Mouse (Mus musculus) liver, embryonic 14.5 days (tissue): ENCODE results near the gene Ppig. TPM values are rescaled to one million over a fixed set of nuclear protein-coding genes. Genes with fewer than 3 reads are reported as not detected.

Experiments
- ATAC-seq: fragments of 200-750 bp; cut with Nextera tagmentation; 2 replicates; pipeline ENCODE4 v1.8.0; 2017; ENCODE audit warnings: moderate number of reproducible peaks, mild to moderate bottlenecking, moderate library complexity; ENCODE audit not compliant: insufficient read depth
- DNase-seq, 3 experiments: peaks; one replicate each; pipeline ENCODE4 v3.0.0-alpha.2; 2012 to 2013; ENCODE audit warnings: low read depth in 3 of 3, low spot score in 3 of 3
- H3K27ac ChIP-seq: fragments of 300-500 bp; sonication (generic); 2 replicates; pipeline ENCODE4 v1.5.1; 2014; ENCODE audit warnings: moderate library complexity, mild to moderate bottlenecking, control low read depth, inconsistent platforms
- H3K27me3 ChIP-seq: fragments of 300-500 bp; sonication (generic); 2 replicates; pipeline ENCODE4 v1.6.1; 2014; ENCODE audit warnings: mild to moderate bottlenecking, low read length, moderate library complexity; ENCODE audit not compliant: control insufficient read depth, insufficient read depth
- H3K36me3 ChIP-seq: fragments of 300-500 bp; sonication (generic); replicated peaks from 2 replicates; pipeline ENCODE4 v1.6.1; 2014; ENCODE audit warnings: low read depth; ENCODE audit not compliant: control insufficient read depth, insufficient read depth
- H3K4me1 ChIP-seq, 2 experiments: fragments of 200-500 bp in 1 of 2; fragments of 300-500 bp in 1 of 2; sonication (generic) in 1 of 2; replicated peaks; 2 replicates each; pipeline ENCODE4 v1.6.1; 2012 to 2014; ENCODE audit warnings: antibody characterized with exemption in 1 of 2, inconsistent platforms in 1 of 2, low read length in 1 of 2; ENCODE audit not compliant: control insufficient read depth in 2 of 2, insufficient read depth in 2 of 2
- H3K4me2 ChIP-seq: fragments of 300-500 bp; sonication (generic); 2 replicates; pipeline ENCODE4 v1.6.1; 2014; ENCODE audit warnings: low read depth, mild to moderate bottlenecking, control low read depth, moderate library complexity
- H3K4me3 ChIP-seq, 2 experiments: fragments of 200-500 bp in 1 of 2; fragments of 300-500 bp in 1 of 2; sonication (generic) in 1 of 2; 2 replicates each; pipeline ENCODE4 v1.5.1; 2012 to 2014; ENCODE audit warnings: low read depth in 2 of 2, low read length in 2 of 2, mild to moderate bottlenecking in 2 of 2, control low read depth in 1 of 2, inconsistent platforms in 1 of 2, moderate library complexity in 1 of 2; ENCODE audit not compliant: insufficient read depth in 1 of 2
- H3K9ac ChIP-seq: fragments of 300-500 bp; sonication (generic); replicated peaks from 2 replicates; pipeline ENCODE4 v1.6.1; 2014; ENCODE audit warnings: mild to moderate bottlenecking, control low read depth, moderate library complexity
- H3K9me3 ChIP-seq: fragments of 300-500 bp; sonication (generic); 2 replicates; pipeline ENCODE4 v1.6.1; 2016; ENCODE audit warnings: low read length, mixed read lengths; ENCODE audit not compliant: control insufficient read depth
- CTCF ChIP-seq: IDR thresholded peaks from 2 replicates; pipeline ENCODE4 v1.5.1; 2016; ENCODE audit warnings: antibody characterized with exemption, low read depth, control low read depth
- EP300 ChIP-seq: IDR thresholded peaks from 2 replicates; pipeline ENCODE4 v1.6.1; 2016; ENCODE audit warnings: antibody characterized with exemption, low read depth
- WGBS: fragments of 180-500 bp; shearing (Covaris S2); extraction: QIAGEN DNeasy Blood & Tissue Kit; methylation state at CpG from one replicate; pipeline ENCODE4 v1.1.7; 2014; ENCODE audit not compliant: insufficient replicate concordance; 5-methylcytosine and 5-hydroxymethylcytosine counted together
- polyA plus RNA-seq, 2 experiments: library from polyadenylated mRNA; depleted of rRNA in 1 of 2; stranded (reverse) in 1 of 2; unstranded in 1 of 2; fragments of >200 nt; fragmentation: Nextera tagmentation in 1 of 2; extraction: Ambion mirVana in 1 of 2; gene quantifications; 2 replicates each; pipeline versions ENCODE4 v1.2.1 to v1.2.3; 2012 to 2014

Gene Ppig
- polyA plus RNA-seq, 2 experiments = 10.0 to 60.2 TPM

- Histone ChIP-seq H3K9ac (no peak overlapping the region), H3K27ac (no peak overlapping the region), H3K4me3 (no peak overlapping the region), H3K4me2 (no peak overlapping the region), H3K36me3 (no peaks in the 10 kb centered on the region), H3K4me1 (no peaks in the 10 kb centered on the region), H3K27me3 (no peaks in the 10 kb centered on the region), H3K9me3 (no peaks in the 10 kb centered on the region)
- ATAC-seq (no peak), DNase-seq (peak in 1 of 3 experiments; percentile 7)
- TF ChIP-seq EP300 (no peak), CTCF (peak; percentile 54)
- 46% methylated on average over 6 of the region's 6 CpGs for WGBS
These were observed 42.4 kb upstream of the Ppig start for GRCm38 (mm10) chr2:69679990-69680389.

DNA sequence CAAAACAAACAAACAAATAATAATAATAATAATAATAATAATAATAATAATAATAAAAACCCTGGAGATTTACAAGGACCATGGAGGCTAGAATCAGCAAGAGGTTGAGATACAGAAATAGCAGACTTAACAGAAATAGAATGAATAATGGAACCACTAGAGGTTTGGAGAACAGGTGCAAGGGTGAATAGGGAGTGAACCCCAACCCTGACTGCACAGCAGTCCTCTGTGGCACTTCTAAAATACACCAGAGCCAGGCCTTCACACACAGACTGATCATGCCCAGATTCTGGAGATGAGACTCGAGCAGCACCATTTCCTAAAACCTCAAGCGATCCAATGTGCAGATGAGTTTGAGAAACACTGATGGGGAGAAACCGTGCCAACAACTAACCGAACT, 40.4 kb upstream of the Ppig start:
- ATAC-seq (no peak), DNase-seq (no peak)
- TF ChIP-seq CTCF (no peak), EP300 (no peak)
- Histone ChIP-seq H3K4me3 (no peak overlapping the region), H3K4me1 (no peaks in the 10 kb centered on the region), H3K36me3 (no peaks in the 10 kb centered on the region), H3K27ac (no peak overlapping the region), H3K9ac (no peak overlapping the region), H3K27me3 (no peaks in the 10 kb centered on the region), H3K4me2 (no peak overlapping the region), H3K9me3 (no peaks in the 10 kb centered on the region)
- WGBS = 73% methylated on average over 4 of the region's 4 CpGs

DNA sequence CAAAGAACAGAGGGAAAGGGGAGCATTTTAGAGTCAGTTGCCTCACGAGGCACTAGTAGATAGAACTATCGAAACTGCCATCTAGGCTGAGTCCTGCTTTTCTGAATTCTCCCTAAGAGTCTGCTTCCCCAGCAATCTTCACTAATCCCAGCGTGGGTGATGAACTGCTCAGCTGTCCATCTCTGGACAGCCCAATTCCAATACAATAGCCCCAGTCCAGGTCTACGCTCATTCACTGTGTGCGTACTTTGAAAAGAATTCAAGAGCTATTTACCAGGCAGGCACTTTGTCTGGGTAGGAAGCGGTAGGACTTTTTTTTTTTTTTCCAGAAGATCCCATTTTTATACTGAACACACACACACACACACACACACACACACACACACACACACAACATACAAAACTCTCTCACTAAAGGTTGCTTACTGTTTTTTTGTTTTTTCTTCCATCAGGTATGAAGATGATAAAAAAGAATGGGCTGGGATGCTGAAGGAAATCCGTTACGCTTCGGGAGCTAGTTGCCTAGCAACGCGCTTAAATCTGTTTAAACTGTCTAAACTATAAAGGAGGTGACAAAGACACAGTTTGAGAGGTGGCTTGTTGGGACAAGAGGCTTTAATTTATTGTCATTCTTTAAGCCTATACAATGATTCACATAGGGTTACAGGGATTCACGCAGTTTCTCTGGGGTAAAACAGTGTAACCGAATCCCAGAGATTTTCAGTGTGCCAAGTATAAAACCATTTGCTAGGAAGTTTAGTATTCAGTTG, 39.1 kb upstream of the Ppig start:
- H3K9me3 ChIP-seq = no peaks in the 10 kb centered on the region
- no peaks in the 10 kb centered on the region for H3K36me3 ChIP-seq
- 79% methylated on average over 13 of the region's 13 CpGs for WGBS
- TF ChIP-seq EP300 = no peak
- TF ChIP-seq CTCF = no peak
- H3K27me3 ChIP-seq = no peaks in the 10 kb centered on the region
- H3K9ac ChIP-seq = no peak overlapping the region
- no peak for DNase-seq
- H3K27ac ChIP-seq = no peak overlapping the region
- no peaks in the 10 kb centered on the region for H3K4me1 ChIP-seq
- ATAC-seq = no peak
- H3K4me3 ChIP-seq = no peak overlapping the region
- no peak overlapping the region for H3K4me2 ChIP-seq

GRCm38 (mm10) chr2:69684488-69684887, 37.9 kb upstream of the Ppig start:
- TF ChIP-seq CTCF = no peak
- TF ChIP-seq EP300 = no peak
- H3K9me3 ChIP-seq = no peaks in the 10 kb centered on the region
- no peak for DNase-seq
- H3K4me1 ChIP-seq = no peaks in the 10 kb centered on the region
- no peak overlapping the region for H3K27ac ChIP-seq
- WGBS = 74% methylated on average over 3 of the region's 3 CpGs
- H3K36me3 ChIP-seq = no peaks in the 10 kb centered on the region
- no peak overlapping the region for H3K4me3 ChIP-seq
- H3K27me3 ChIP-seq = no peaks in the 10 kb centered on the region
- ATAC-seq = no peak
- no peak overlapping the region for H3K9ac ChIP-seq
- no peak overlapping the region for H3K4me2 ChIP-seq

DNA sequence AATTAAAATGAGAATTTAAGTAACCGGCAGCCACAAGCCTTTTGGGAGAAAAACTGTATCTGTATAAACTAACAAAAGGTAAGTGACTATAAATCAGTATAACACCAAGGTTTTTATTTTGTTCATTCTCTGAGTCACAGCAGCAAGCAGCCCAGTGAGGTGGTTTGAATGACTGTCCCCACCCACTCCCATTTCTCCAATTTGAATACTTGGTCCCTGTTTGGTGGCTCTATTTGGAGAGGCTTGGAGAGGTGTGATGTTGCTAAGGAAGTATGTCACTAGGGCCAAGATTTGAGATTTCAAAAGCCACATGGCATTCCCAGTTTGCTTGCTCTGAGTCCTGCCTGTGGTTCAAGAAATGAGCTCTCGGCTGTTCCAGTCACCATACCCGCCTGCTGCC, 32.1 kb upstream of the Ppig start:
- 83% methylated on average over 3 of the region's 3 CpGs for WGBS
- H3K36me3 ChIP-seq = peaks cover 4% of the 10 kb centered on the region; the same call in 1 of the 2 replicates
- TF ChIP-seq EP300 = no peak
- no peak for TF ChIP-seq CTCF
- H3K4me3 ChIP-seq = no peak overlapping the region
- no peak overlapping the region for H3K4me2 ChIP-seq
- H3K27me3 ChIP-seq = no peaks in the 10 kb centered on the region
- no peaks in the 10 kb centered on the region for H3K4me1 ChIP-seq
- H3K9ac ChIP-seq = no peak overlapping the region
- no peak overlapping the region for H3K27ac ChIP-seq
- DNase-seq (no peak), ATAC-seq (no peak)
- H3K9me3 ChIP-seq = no peaks in the 10 kb centered on the region
